Mouse (Mus musculus) gastrocnemius, postnatal 10 days (tissue): ENCODE measurements around the gene Gm2000. TPM values are rescaled to one million over a fixed set of nuclear protein-coding genes. Genes with fewer than 3 reads are reported as not detected.
"Not testable (repeated sequence)": the region's sequence is repeated elsewhere in the genome, so short reads cannot be mapped to it uniquely, and the experiment has no call there.

Experiments used
- DNase-seq: peaks from one replicate; pipeline ENCODE4 v3.0.0; 2021; ENCODE audit warnings: mixed read lengths
- long read RNA-seq, 2 experiments: library from polyadenylated mRNA; stranded (forward); transcript quantifications; one replicate each; pipeline ENCODE4 v2.0.0; 2021
- total RNA-seq, 2 experiments: library from RNA; stranded (reverse); gene quantifications; 2 replicates each; pipeline ENCODE4 v1.2.3; 2021

Gene Gm2000
- total RNA-seq: 100 to 1,000 TPM; 595 to 608 TPM
- long read RNA-seq, experiment 1, transcript Gm2000-201 (1 exons, 445 nt): major isoform, 28 of 28 reads
- long read RNA-seq, experiment 1, partial matches to known transcripts: 0 of 28 reads
- long read RNA-seq, experiment 1, other reads (novel, unspliced or antisense): 0 of 28 reads
- long read RNA-seq, experiment 2, transcript Gm2000-201 (1 exons, 445 nt): major isoform, 18 of 18 reads
- long read RNA-seq, experiment 2, partial matches to known transcripts: 0 of 18 reads
- long read RNA-seq, experiment 2, other reads (novel, unspliced or antisense): 0 of 18 reads

DNA sequence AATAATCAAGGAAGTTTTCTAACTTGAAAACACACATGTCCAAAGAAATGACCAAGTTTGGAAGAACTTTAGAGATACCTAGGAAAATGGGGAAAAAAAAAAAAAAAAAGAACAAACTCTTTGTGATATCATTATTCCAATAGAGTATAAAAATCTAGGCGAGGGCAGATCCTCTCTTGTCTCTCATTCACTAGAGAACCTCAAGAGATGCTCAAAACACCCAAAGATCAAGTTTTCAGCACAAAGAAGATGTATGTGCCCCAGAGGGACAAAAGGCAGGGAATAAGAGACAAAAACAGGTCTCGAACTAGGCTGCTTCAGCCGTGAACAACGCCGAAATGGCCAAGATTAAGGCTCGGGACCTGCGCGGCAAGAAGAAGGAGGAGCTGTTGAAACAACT lies at the start of gene Gm2000:
TSS of gene Gm2000 (plus strand) at position 301 of the 400 bp plus-strand sequence.
- no peak for DNase-seq

GRCm38 (mm10) chr1:156323126-156323525 lies 42.7 kb upstream of the Gm2000 start:
- no peak for DNase-seq

DNA sequence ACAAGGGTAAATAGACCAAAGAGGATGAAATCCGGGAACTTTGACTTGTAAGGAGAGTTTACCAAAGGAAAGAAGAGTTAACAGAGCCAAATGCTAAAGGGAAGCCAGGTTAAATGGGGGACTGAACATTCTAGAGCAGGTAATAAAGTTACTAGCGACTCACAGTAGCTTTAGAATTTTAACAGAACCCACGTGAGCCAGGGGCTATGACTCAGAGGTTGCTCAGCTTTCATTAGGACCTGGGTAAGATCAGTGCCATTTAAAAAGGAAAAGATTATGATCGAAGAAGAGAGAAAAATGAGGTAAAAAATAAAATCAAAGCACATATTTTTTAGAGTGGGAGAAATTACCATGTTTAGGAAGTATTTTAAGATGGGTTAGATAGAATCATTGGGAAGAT lies 25.0 kb upstream of the Gm2000 start:
- no peak for DNase-seq

DNA sequence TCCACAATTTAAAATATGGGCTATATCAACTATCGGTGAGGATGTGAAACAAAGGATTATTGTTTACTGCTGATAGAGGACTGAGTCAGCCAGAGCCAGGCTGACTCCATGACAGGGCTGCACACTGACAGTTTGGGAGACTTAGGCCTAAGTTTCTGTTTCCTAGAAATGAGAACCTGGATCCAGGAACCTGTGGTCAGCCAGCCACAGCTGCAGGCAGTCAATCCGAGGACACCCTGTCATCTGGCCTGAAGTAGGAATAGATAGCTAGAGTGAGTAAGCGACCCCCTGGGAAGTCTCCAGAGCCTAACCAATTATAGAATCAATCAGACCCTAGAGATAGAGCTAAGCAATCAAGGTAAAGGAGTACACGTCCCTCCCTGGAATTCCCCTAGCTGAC lies 21.4 kb upstream of the Gm2000 start:
- DNase-seq: no peak

DNA sequence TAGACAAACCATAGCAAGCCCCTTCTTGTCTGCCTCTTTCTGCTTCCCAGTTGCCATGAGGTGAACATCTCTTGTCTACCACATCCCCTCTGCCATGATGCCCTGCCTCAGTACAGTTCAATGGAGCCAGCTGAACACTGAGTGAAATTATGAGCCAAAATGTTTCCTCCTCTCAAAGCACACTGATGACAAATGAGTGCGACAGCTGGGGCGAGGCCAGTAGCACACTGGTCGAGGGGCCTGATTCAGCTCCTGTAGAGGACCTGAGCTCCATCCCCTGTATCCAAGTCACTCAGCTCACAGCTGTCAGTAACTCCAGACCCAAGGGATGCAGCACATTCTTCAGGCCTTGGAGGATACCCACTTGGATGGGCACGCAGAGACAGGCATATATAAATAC lies 20.2 kb upstream of the Gm2000 start:
- DNase-seq: no peak

- no peak for DNase-seq
Observed at GRCm38 (mm10) chr1:156349031-156349430, 16.8 kb upstream of the Gm2000 start.

- no peak for DNase-seq
Observed at GRCm38 (mm10) chr1:156350441-156350840, 15.4 kb upstream of the Gm2000 start.

DNA sequence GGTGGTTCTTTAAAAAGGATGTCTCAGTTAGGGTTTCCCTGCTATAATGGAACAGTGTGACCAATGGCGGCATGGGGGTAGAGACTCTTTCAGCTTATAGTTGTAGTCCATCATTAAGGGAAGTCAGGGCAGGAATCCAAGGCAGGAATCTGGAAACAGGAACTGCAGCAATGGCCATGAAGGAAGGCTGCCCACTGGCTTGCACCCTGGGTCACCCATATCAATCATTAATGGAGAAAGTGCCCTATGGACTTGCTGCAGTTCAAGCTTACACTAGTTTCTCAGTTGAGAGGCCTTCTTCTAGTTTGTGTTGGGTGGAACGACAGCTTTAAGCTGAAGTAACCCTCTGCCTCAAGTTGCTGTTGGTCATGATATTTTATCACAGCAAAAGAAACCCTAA lies 13.4 kb upstream of the Gm2000 start:
- DNase-seq: no peak

DNA sequence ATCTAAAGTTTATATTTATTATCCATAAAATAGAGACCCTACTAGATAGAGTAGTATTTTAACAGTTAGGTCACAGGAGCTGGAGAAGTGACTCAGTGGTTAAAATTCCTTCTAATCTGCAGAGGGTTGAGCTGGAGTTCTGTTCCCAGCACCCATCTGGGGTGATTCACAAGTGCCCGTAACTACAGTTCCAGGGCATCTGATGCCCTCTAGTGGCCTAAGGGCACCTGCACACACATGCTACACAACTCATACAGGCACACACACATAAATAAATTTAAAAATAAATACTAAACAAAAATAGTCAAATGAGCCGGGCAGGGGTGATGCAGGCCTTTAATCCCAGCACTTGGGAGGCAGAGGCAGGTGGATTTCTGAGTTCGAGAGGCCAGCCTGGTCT lies 15.4 kb downstream of the Gm2000 start:
- no peak for DNase-seq

GRCm38 (mm10) chr1:156386232-156386631 lies 20.4 kb downstream of the Gm2000 start:
- no peak for DNase-seq

GRCm38 (mm10) chr1:156386880-156387279 lies 21.0 kb downstream of the Gm2000 start:
- DNase-seq: no peak

DNA sequence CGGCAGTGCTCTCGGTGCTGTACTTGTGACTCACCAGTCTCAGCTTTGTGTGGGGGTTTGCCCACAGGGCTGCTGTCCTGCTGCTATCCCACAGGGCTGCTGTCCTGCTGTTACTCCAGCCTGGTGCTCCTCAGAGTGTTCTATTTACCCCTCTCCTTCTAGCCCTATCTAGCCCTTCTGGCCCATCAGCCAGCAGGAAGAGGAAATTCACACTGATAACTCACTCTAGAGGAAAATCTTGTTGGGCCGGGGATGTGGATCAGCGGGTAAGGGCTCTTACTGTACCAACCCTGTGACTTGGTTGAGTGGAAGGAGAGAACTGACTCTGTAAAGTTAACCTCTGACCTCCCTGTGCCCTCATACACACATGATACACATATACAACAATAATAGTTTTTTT lies 27.3 kb downstream of the Gm2000 start:
- no peak for DNase-seq

DNA sequence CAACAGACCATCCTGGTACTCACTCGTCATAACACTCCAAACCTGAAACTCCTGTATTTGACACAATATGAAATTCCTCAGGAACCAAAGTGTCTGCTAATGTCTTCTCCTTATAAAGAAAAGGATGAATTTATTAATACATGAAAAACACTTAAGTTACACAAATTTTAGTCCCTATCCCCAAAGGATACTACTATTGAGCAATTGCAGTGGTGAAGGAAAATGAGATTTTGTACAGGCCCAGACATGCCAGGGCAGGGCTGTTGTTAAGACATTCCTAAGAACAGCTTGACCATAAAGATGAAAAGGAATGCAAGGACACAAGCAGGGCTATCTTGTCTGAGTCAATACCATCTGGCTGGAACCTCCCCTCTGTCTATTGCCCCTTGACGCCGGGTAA lies 34.3 kb downstream of the Gm2000 start:
- DNase-seq: not testable (repeated sequence)

- no peak for DNase-seq
Observed at GRCm38 (mm10) chr1:156402491-156402890, 36.7 kb downstream of the Gm2000 start.

DNA sequence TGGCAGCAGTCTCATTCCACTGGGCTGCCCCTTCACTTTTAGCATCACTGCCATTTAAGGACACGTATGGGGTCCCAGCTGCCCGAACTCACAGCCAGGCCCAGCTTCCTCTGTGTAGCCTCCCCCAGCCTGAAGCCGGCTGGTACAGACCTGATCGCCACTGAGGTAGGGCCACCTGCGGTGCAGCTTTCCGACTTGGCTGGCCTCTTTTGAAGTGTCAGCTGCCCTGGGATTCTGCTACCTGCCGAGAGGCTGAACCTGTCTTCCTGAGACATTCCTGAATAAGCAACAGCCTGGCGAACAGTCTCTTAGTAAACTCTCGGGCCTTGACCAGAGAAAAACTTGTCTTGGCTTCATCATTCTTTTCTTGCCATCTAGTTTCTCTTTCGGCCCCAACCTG lies 37.4 kb downstream of the Gm2000 start:
- no peak for DNase-seq

DNA sequence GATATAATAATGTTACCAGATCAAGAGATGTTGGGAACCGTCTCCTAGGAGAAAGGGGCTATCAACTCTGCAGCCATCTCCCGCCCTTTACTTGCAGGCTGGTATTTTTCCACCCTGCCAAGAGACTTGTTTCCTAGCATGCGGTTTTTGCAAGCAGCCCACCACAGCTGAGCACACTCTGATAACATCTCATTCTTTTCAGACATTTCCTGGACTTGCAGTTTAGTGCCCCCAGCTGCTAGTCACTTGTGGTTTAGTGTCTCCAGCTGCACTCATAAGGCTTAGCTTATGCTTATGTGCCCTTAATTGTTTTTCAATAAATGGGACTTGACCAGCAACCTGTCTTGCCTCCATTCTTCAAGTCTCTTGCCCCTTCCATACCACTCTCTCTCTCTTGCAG lies 42.2 kb downstream of the Gm2000 start:
- no peak for DNase-seq

- DNase-seq: no peak
Observed at GRCm38 (mm10) chr1:156408521-156408920, 42.7 kb downstream of the Gm2000 start.

Other genes starting within 250 kb of the Gm2000 start
- under 1 TPM; 0.05 to 0.07 TPM for gene Fam163a, start 161.0 kb upstream of the Gm2000 start, total RNA-seq
- gene Tdrd5, start 62.4 kb upstream of the Gm2000 start, total RNA-seq: not detected
- not detected for gene Nphs2, start 55.3 kb upstream of the Gm2000 start, total RNA-seq
- under 1 TPM in 1 of 2 experiments, not detected in 1; 0.16 TPM for gene Axdnd1, start 55.1 kb downstream of the Gm2000 start, total RNA-seq
- gene Soat1, start 108.3 kb downstream of the Gm2000 start, total RNA-seq: 10 to 100 TPM; 12.2 to 17.5 TPM
- gene Gm10031, start 158.0 kb downstream of the Gm2000 start, total RNA-seq: 10 to 100 TPM; 34.7 to 35.3 TPM
- gene Abl2, start 192.7 kb downstream of the Gm2000 start, total RNA-seq: 10 to 100 TPM; 16.1 to 18.7 TPM